Mouse (Mus musculus) CD4-positive, CD25-positive, alpha-beta regulatory T cell, adult 2 months (primary cell): ENCODE data around the gene Cflar.
A peak's percentile ranks its signal among the peaks of the same experiment; 100 is the strongest.
"Not testable (repeated sequence)": the region's sequence is repeated elsewhere in the genome, so short reads cannot be mapped to it uniquely, and the experiment has no call there.

Source experiments
- DNase-seq: peaks from one replicate; pipeline ENCODE4 v3.0.0-alpha.2; 2012; ENCODE audit warnings: low read depth, low spot score

Cflar gene

GRCm38 (mm10) chr1:58711365-58712016 is at the start of gene Cflar:
Gene Cflar (plus strand): TSS chr1:58711508.
- peak; percentile 82 for DNase-seq

GRCm38 (mm10) chr1:58662671-58663070 is 48.6 kb upstream of the Cflar start:
- DNase-seq = not testable (repeated sequence)

- DNase-seq = not testable (repeated sequence)
Measured at GRCm38 (mm10) chr1:58663365-58663764, 47.9 kb upstream of the Cflar start.

GRCm38 (mm10) chr1:58668191-58668590 is 43.1 kb upstream of the Cflar start:
- DNase-seq = no peak

GRCm38 (mm10) chr1:58669635-58670034 is 41.7 kb upstream of the Cflar start:
- DNase-seq = not testable (repeated sequence)

- DNase-seq = no peak
Measured at GRCm38 (mm10) chr1:58672116-58672515, 39.2 kb upstream of the Cflar start.

- no peak for DNase-seq
Measured at GRCm38 (mm10) chr1:58675011-58675410, 36.3 kb upstream of the Cflar start.

GRCm38 (mm10) chr1:58677575-58677974 is 33.7 kb upstream of the Cflar start:
- peak; percentile 73 for DNase-seq

GRCm38 (mm10) chr1:58678412-58678811 is 32.9 kb upstream of the Cflar start:
- DNase-seq = not testable (repeated sequence)

GRCm38 (mm10) chr1:58689426-58689825 is 21.9 kb upstream of the Cflar start:
- DNase-seq = no peak

GRCm38 (mm10) chr1:58690006-58690744 is 21.1 kb upstream of the Cflar start:
- DNase-seq = no peak

GRCm38 (mm10) chr1:58690834-58691488 is 20.3 kb upstream of the Cflar start:
- DNase-seq = not testable (repeated sequence)

GRCm38 (mm10) chr1:58691718-58692117 is 19.6 kb upstream of the Cflar start:
- not testable (repeated sequence) for DNase-seq

- no peak for DNase-seq
Measured at GRCm38 (mm10) chr1:58693696-58694095, 17.6 kb upstream of the Cflar start.

GRCm38 (mm10) chr1:58695810-58696209 is 15.5 kb upstream of the Cflar start, which contains the start of gene Als2cr12:
Gene Als2cr12 (minus strand): TSS chr1:58695989.
- DNase-seq = not testable (repeated sequence)

- peak; percentile 70 for DNase-seq
Measured at GRCm38 (mm10) chr1:58697607-58698006, 13.7 kb upstream of the Cflar start.

GRCm38 (mm10) chr1:58698781-58699180 is 12.5 kb upstream of the Cflar start:
- DNase-seq = no peak

- DNase-seq = no peak
Measured at GRCm38 (mm10) chr1:58699988-58700387, 11.3 kb upstream of the Cflar start.

- DNase-seq = not testable (repeated sequence)
Measured at GRCm38 (mm10) chr1:58700580-58701162, 10.6 kb upstream of the Cflar start.

GRCm38 (mm10) chr1:58710043-58710442 is 1.3 kb upstream of the Cflar start:
- DNase-seq = not testable (repeated sequence)

- DNase-seq = peak; percentile 55
Measured at GRCm38 (mm10) chr1:58710711-58711364, 470 bp upstream of the Cflar start.
